Mouse (Mus musculus): ENCODE data around the gene Cd2ap. TPM values are rescaled to one million over a fixed set of nuclear protein-coding genes. Genes with fewer than 3 reads are reported as not detected.

Cd2ap gene
- polyA plus RNA-seq (2015; fragmentation: Nextera tagmentation; extraction: Ambion mirVana) = 10.5 and 10.6 TPM in 2 replicates

GRCm38 (mm10) chr17:42876001-42876903, at the start of gene Cd2ap:
Gene Cd2ap (minus strand): TSS chr17:42876665.

Other genes starting within 250 kb of the Cd2ap start
- 0.08 and 0.48 TPM in 2 replicates for gene Adgrf4, start 184.4 kb downstream of the Cd2ap start, polyA plus RNA-seq (2015; fragmentation: Nextera tagmentation; extraction: Ambion mirVana)
- gene Adgrf2, start 134.5 kb downstream of the Cd2ap start, polyA plus RNA-seq (2015; fragmentation: Nextera tagmentation; extraction: Ambion mirVana) = not detected in 2 replicates
- 81.3 and 87.6 TPM in 2 replicates for gene Tnfrsf21, start 139.9 kb upstream of the Cd2ap start, polyA plus RNA-seq (2015; fragmentation: Nextera tagmentation; extraction: Ambion mirVana)